Mouse (Mus musculus): ENCODE measurements around the gene Disp3. TPM values are rescaled to one million over a fixed set of nuclear protein-coding genes. Genes with fewer than 3 reads are reported as not detected.

Gene Disp3
- total RNA-seq, 1 experiment from 2014 or later: not detected

Other genes with a start within 250 kb of the Disp3 start
- gene Clcn6, start 249.1 kb downstream of the Disp3 start, total RNA-seq (2017): 4.3 TPM in 2 replicates
- gene Mthfr, start 248.9 kb downstream of the Disp3 start, total RNA-seq (2017): 4.1 and 11.3 TPM in 2 replicates
- 42.2 and 44.9 TPM in 2 replicates for gene Agtrap, start 199.9 kb downstream of the Disp3 start, total RNA-seq (2017)
- 4.1 and 10.3 TPM in 2 replicates for gene Mad2l2, start 157.6 kb downstream of the Disp3 start, total RNA-seq (2017)
- not detected in 2 replicates for gene Draxin, start 157.3 kb downstream of the Disp3 start, total RNA-seq (2017)
- gene Fbxo6, start 135.8 kb downstream of the Disp3 start, total RNA-seq (2017): 6.2 and 13.1 TPM in 2 replicates
- 3.9 and 4.1 TPM in 2 replicates for gene Fbxo44, start 127.5 kb downstream of the Disp3 start, total RNA-seq (2017)
- not detected in 2 replicates for gene Fbxo2, start 127.3 kb downstream of the Disp3 start, total RNA-seq (2017)
- gene Ubiad1, start 156.8 kb upstream of the Disp3 start, total RNA-seq (2017): 10.4 TPM in 2 replicates
- 16.0 and 17.6 TPM in 2 replicates for gene Mtor, start 160.6 kb upstream of the Disp3 start, total RNA-seq (2017)
- gene Angptl7, start 212.5 kb upstream of the Disp3 start, total RNA-seq (2017): not detected in 2 replicates